Mouse (Mus musculus): Measurements from ENCODE around the gene Nme3. TPM values are rescaled to one million over a fixed set of nuclear protein-coding genes. Genes with fewer than 3 reads are reported as not detected.
A peak's percentile ranks its signal among the peaks of the same experiment; 100 is the strongest.

Gene Nme3
- polyA plus RNA-seq, 1 experiment, result 31.1 TPM

GRCm38 (mm10) chr17:24850773-24851127 is 45.5 kb upstream of the Nme3 start:
- Histone ChIP-seq H3K27ac (ENCODE audit: insufficient read depth, low read length) (no peak overlapping the region), H3K27me3 (ENCODE audit: control insufficient read depth, insufficient read depth, low read length, poor library complexity, severe bottlenecking) (no peaks in the 10 kb centered on the region), H3K9me3 (replicated peaks; ENCODE audit: control insufficient read depth, insufficient read depth, low read length, poor library complexity, severe bottlenecking) (no peaks in the 10 kb centered on the region), H3K9ac (ENCODE audit: low read depth, poor library complexity, severe bottlenecking) (peak overlapping the region; percentile 43), H3K4me3 (ENCODE audit: low read depth, low read length) (peak overlapping the region; percentile 73), H3K36me3 (ENCODE audit: control insufficient read depth, insufficient read depth, low read length, poor library complexity, severe bottlenecking) (no peaks in the 10 kb centered on the region), H3K4me1 (ENCODE audit: control insufficient read depth, insufficient read depth, low read length) (peaks cover 3% of the 10 kb centered on the region)
- TF ChIP-seq POLR2A (IDR thresholded peaks at IDR 0.05; ENCODE audit: insufficient read depth, low read length) (no peak), CTCF (IDR thresholded peaks at IDR 0.05; ENCODE audit: low read depth, low read length) (no peak)

DNA sequence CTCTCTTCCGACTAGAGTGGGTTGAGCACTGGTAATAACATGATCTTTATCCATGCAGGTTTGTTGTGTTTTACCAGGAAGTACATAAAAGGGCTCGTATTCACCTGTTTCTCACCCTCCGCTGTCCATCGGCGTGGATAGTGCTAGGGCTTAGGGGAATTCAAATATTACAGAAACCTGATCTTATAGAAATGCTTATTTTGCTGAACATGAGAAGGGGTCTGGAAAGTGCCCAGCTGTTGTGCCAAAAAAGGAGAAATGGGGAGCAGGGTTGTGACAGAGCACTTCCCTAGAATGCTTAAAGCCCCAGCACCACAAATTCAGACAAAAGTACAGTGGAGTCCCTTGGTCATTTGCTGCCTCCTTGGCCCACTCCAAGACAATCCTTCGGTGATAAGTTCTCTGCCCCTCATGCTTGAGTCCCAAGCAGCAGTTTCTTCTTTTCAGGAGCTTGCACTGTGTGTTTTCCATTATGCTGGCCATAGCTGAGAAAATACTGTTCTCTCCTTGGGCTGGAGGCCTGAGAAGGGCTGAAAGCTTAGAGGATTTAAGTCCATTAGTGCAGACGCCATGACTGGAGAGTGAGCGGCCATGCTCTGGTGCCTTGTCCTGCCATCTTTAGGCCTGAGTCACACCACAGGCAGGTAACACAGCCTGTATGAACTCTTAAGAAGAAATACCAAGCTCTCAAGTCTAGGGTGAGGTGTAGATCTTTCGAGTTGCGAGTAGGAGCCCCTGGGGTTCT is 44.7 kb upstream of the Nme3 start:
- Histone ChIP-seq H3K27ac (ENCODE audit: insufficient read depth, low read length) (no peak overlapping the region), H3K4me3 (ENCODE audit: low read depth, low read length) (no peak overlapping the region; the same call in 1 of the 2 replicates), H3K9ac (ENCODE audit: low read depth, poor library complexity, severe bottlenecking) (peak overlapping the region; percentile 43; the same call in 1 of the 2 replicates), H3K4me1 (ENCODE audit: control insufficient read depth, insufficient read depth, low read length) (peaks cover 3% of the 10 kb centered on the region), H3K36me3 (ENCODE audit: control insufficient read depth, insufficient read depth, low read length, poor library complexity, severe bottlenecking) (no peaks in the 10 kb centered on the region), H3K27me3 (ENCODE audit: control insufficient read depth, insufficient read depth, low read length, poor library complexity, severe bottlenecking) (no peaks in the 10 kb centered on the region), H3K9me3 (replicated peaks; ENCODE audit: control insufficient read depth, insufficient read depth, low read length, poor library complexity, severe bottlenecking) (no peaks in the 10 kb centered on the region)
- TF ChIP-seq EP300 (IDR thresholded peaks at IDR 0.05; ENCODE audit: insufficient read depth, low read depth, low read length) (no peak), CTCF (IDR thresholded peaks at IDR 0.05; ENCODE audit: low read depth, low read length) (no peak), POLR2A (IDR thresholded peaks at IDR 0.05; ENCODE audit: insufficient read depth, low read length) (no peak)

- Histone ChIP-seq H3K9ac (ENCODE audit: low read depth, poor library complexity, severe bottlenecking) (no peak overlapping the region), H3K27me3 (ENCODE audit: control insufficient read depth, insufficient read depth, low read length, poor library complexity, severe bottlenecking) (no peaks in the 10 kb centered on the region), H3K4me1 (ENCODE audit: control insufficient read depth, insufficient read depth, low read length) (peaks cover 1% of the 10 kb centered on the region), H3K9me3 (replicated peaks; ENCODE audit: control insufficient read depth, insufficient read depth, low read length, poor library complexity, severe bottlenecking) (no peaks in the 10 kb centered on the region), H3K27ac (ENCODE audit: insufficient read depth, low read length) (no peak overlapping the region), H3K4me3 (ENCODE audit: low read depth, low read length) (no peak overlapping the region), H3K36me3 (ENCODE audit: control insufficient read depth, insufficient read depth, low read length, poor library complexity, severe bottlenecking) (no peaks in the 10 kb centered on the region)
- TF ChIP-seq POLR2A (IDR thresholded peaks at IDR 0.05; ENCODE audit: insufficient read depth, low read length) (no peak), EP300 (IDR thresholded peaks at IDR 0.05; ENCODE audit: insufficient read depth, low read depth, low read length) (no peak), CTCF (IDR thresholded peaks at IDR 0.05; ENCODE audit: low read depth, low read length) (no peak)
These were observed 40.3 kb upstream of the Nme3 start for GRCm38 (mm10) chr17:24855838-24856464.

- no peak overlapping the region for H3K27ac ChIP-seq (ENCODE audit: insufficient read depth, low read length)
- no peak overlapping the region for H3K4me3 ChIP-seq (ENCODE audit: low read depth, low read length)
- TF ChIP-seq POLR2A (IDR thresholded peaks at IDR 0.05; ENCODE audit: insufficient read depth, low read length), result no peak
- TF ChIP-seq EP300 (IDR thresholded peaks at IDR 0.05; ENCODE audit: insufficient read depth, low read depth, low read length), result no peak
- no peak for TF ChIP-seq CTCF (IDR thresholded peaks at IDR 0.05; ENCODE audit: low read depth, low read length)
- H3K36me3 ChIP-seq (ENCODE audit: control insufficient read depth, insufficient read depth, low read length, poor library complexity, severe bottlenecking), result no peaks in the 10 kb centered on the region
- H3K9me3 ChIP-seq (replicated peaks; ENCODE audit: control insufficient read depth, insufficient read depth, low read length, poor library complexity, severe bottlenecking), result no peaks in the 10 kb centered on the region
- H3K4me1 ChIP-seq (ENCODE audit: control insufficient read depth, insufficient read depth, low read length), result peaks cover 1% of the 10 kb centered on the region
- no peak overlapping the region for H3K9ac ChIP-seq (ENCODE audit: low read depth, poor library complexity, severe bottlenecking)
- no peaks in the 10 kb centered on the region for H3K27me3 ChIP-seq (ENCODE audit: control insufficient read depth, insufficient read depth, low read length, poor library complexity, severe bottlenecking)
These were observed 39.7 kb upstream of the Nme3 start for GRCm38 (mm10) chr17:24856589-24856988.

DNA sequence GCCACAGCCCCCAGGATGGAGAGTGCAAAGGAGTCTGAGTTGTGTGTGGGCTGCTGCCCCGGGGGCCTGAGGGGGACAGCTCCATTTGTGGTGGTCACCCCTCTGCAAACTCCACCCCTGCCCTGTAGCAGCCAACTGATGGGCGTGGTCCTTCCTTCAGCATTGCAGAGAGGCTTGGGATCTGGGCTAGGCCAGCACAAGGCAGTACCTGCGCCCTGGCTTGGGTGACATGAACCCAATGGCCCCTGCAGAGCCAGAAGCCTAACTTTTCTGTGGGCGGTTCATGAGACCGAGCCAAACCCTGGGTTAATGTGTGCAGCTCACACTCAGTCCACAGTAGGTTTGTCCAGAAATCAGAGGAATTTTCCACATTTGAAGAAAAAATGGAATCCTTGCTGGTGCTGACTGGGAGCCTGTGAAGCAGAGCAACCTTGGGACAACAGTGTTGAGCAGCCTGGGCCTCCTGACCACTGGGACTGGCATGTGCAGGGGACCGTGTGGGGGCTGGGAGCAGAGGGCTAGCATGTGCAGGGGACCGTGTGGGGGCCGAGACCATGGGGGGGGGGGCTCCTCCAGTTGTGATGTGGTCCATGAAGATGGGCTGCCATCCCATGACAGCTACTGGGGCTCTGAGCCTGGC is 38.3 kb upstream of the Nme3 start:
- no peak for TF ChIP-seq CTCF (IDR thresholded peaks at IDR 0.05; ENCODE audit: low read depth, low read length)
- TF ChIP-seq EP300 (IDR thresholded peaks at IDR 0.05; ENCODE audit: insufficient read depth, low read depth, low read length), result no peak
- no peak for TF ChIP-seq POLR2A (IDR thresholded peaks at IDR 0.05; ENCODE audit: insufficient read depth, low read length)
- Histone ChIP-seq H3K9ac (ENCODE audit: low read depth, poor library complexity, severe bottlenecking) (no peak overlapping the region), H3K9me3 (replicated peaks; ENCODE audit: control insufficient read depth, insufficient read depth, low read length, poor library complexity, severe bottlenecking) (no peaks in the 10 kb centered on the region), H3K27me3 (ENCODE audit: control insufficient read depth, insufficient read depth, low read length, poor library complexity, severe bottlenecking) (no peaks in the 10 kb centered on the region), H3K4me1 (ENCODE audit: control insufficient read depth, insufficient read depth, low read length) (peaks cover 1% of the 10 kb centered on the region), H3K36me3 (ENCODE audit: control insufficient read depth, insufficient read depth, low read length, poor library complexity, severe bottlenecking) (no peaks in the 10 kb centered on the region), H3K27ac (ENCODE audit: insufficient read depth, low read length) (no peak overlapping the region), H3K4me3 (ENCODE audit: low read depth, low read length) (no peak overlapping the region)

DNA sequence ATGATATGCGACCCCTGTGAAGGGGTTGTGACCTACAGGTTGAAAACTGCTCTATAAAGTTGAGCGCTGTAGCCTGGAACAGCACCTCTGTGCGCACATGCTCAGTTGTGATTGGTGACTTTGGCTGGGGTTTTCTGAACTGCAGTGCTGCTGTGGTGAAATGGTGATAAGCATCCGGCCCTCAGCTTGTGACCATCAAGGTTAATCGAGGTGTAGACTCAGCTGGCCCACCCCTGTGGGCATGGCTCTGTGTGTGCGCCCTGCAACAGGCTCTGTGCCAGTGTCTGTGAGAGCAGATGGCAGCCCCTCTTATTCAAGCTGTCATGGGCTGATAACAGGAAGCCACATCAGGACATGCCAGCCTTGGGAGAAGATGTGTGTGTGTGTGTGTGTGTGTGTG is 37.3 kb upstream of the Nme3 start:
- no peak overlapping the region for H3K27ac ChIP-seq (ENCODE audit: insufficient read depth, low read length)

More for the DNA sequence above, 37.3 kb upstream of the Nme3 start:
- Histone ChIP-seq H3K4me3 (ENCODE audit: low read depth, low read length) (no peak overlapping the region), H3K9ac (ENCODE audit: low read depth, poor library complexity, severe bottlenecking) (no peak overlapping the region), H3K4me1 (ENCODE audit: control insufficient read depth, insufficient read depth, low read length) (peaks cover 1% of the 10 kb centered on the region), H3K9me3 (replicated peaks; ENCODE audit: control insufficient read depth, insufficient read depth, low read length, poor library complexity, severe bottlenecking) (no peaks in the 10 kb centered on the region), H3K36me3 (ENCODE audit: control insufficient read depth, insufficient read depth, low read length, poor library complexity, severe bottlenecking) (no peaks in the 10 kb centered on the region), H3K27me3 (ENCODE audit: control insufficient read depth, insufficient read depth, low read length, poor library complexity, severe bottlenecking) (no peaks in the 10 kb centered on the region)
- no peak for TF ChIP-seq POLR2A (IDR thresholded peaks at IDR 0.05; ENCODE audit: insufficient read depth, low read length)
- no peak for TF ChIP-seq CTCF (IDR thresholded peaks at IDR 0.05; ENCODE audit: low read depth, low read length)
- no peak for TF ChIP-seq EP300 (IDR thresholded peaks at IDR 0.05; ENCODE audit: insufficient read depth, low read depth, low read length)
